Comparison of ENCODE assay signal across 11 mouse cellular contexts in the genomic region with DNA sequence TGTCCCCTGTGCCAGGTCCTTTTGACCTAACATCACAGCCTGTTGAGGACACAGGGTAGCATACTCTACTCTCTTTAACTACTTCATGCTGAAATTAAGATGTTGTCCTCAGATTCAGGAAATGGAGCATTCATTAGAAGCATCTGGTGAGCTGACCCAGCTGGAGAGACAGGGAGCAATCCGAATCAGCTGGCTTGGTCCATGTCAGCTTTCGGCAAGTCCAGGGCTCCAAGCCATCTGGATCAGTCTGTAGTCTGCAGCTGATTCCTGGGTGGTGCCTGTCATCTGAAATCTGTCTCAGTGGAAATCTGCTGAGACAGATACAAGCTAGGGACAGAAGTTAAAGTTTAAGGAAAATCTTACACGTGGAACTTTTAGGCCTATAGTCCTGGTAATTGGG. TPM values are rescaled to one million over a fixed set of nuclear protein-coding genes. Genes with fewer than 3 reads are reported as not detected.
DNase-seq lines count a peak whose midpoint lies in the region; ATAC-seq and TF ChIP-seq lines count a peak whose summit lies in the region.
"Had no signal": no experiment of that assay in that cellular context is flagged by ENCODE, and none has a peak within 500 bp of the region (broad histone marks: within the 10 kb centered on the region; RNA-seq: fewer than 3 reads in every experiment).

No protein-coding gene starts in this region.

- H3K27ac ChIP-seq in gastrocnemius, adult 2 months = peak overlapping the region; percentile 72
- H3K27ac ChIP-seq: heart, embryonic 13.5 days had no signal

- no peak for ATAC-seq in granulocyte monocyte progenitor cell, adult 5-6 weeks (replicated peaks; ENCODE audit: poor library complexity, severe bottlenecking)
- ATAC-seq: inflammation-experienced regulatory T-cells, adult 6 months had no signal

- H3K4me3 ChIP-seq in gastrocnemius, adult 2 months = no peak overlapping the region
- H3K4me3 ChIP-seq: heart, embryonic 13.5 days; megakaryocyte, embryonic 14.5 days had no signal

- DNase-seq in kidney, postnatal 14 days = peak; percentile 58
- no peak for DNase-seq in kidney, adult 18-20 months
- DNase-seq in gastrocnemius, adult 2 months = peak; percentile 75
- DNase-seq in heart, postnatal 10 days = peak; percentile 67 to 71
- peak; percentile 52 for DNase-seq in lung, postnatal 14 days
- no peak for DNase-seq in left cerebral cortex, adult 18-20 months (ENCODE audit: low spot score in 2 of 2)
- DNase-seq: right cerebral cortex, postnatal 25 days had no signal

- TF ChIP-seq CTCF in gastrocnemius, adult 2 months (IDR thresholded peaks at IDR 0.05) = no peak

- intact Hi-C loops in gastrocnemius, adult 2 months (cut with DNase I) = loop anchor here (5.0 kb wide), 1 partner anchor 41 kb away; no protein-coding TSS in a partner anchor
- intact Hi-C loops in heart, postnatal 10 days (cut with DNase I) = no loop called here

RNA-seq across cellular contexts. Expression of a gene that starts 23.9 kb away (rescaled TPM):
- total RNA-seq in gastrocnemius, adult 2 months (2021) = 100 to 1,000 TPM in 1 of 2 experiments, 10 to 100 TPM in 1; 98.0 to 105 TPM
- 10 to 100 TPM; 22.4 to 36.0 TPM for total RNA-seq in heart, postnatal 10 days (2021)
- total RNA-seq in granulocyte monocyte progenitor cell, adult 5-6 weeks (2014; fragmentation: Nextera tagmentation) = 2.6 TPM in 1 of 2 replicates, not detected in the other
- 10.9 and 11.0 TPM in 2 replicates for total RNA-seq in granulocyte monocyte progenitor cell, adult 5-6 weeks (2017)
- total RNA-seq in left cerebral cortex, adult 18-20 months (2021) = 100 to 1,000 TPM; 166 to 175 TPM

Comparison
In these comparisons a context has a peak if more than half of its experiments do, and no peak if none do; other contexts are left out.
1. DNase-seq: peak in kidney, postnatal 14 days (single experiment), gastrocnemius, adult 2 months (single experiment), heart, postnatal 10 days (2 of 2) and lung, postnatal 14 days (single experiment); none in kidney, adult 18-20 months (single experiment) and left cerebral cortex, adult 18-20 months (0 of 2).